Mouse (Mus musculus) embryonic facial prominence, embryonic 12.5 days (tissue): ENCODE data around the gene Kcnmb4. TPM values are rescaled to one million over a fixed set of nuclear protein-coding genes. Genes with fewer than 3 reads are reported as not detected.
A peak's percentile ranks its signal among the peaks of the same experiment; 100 is the strongest.

ENCODE experiments used
- ATAC-seq: fragments of 200-750 bp; cut with Nextera tagmentation; 2 replicates; pipeline ENCODE4 v1.8.0; 2017; ENCODE audit not compliant: insufficient number of reproducible peaks, insufficient read depth, low FRiP score, low TSS enrichment
- H3K27ac ChIP-seq: fragments of 300-500 bp; sonication (generic); 2 replicates; pipeline ENCODE4 v1.5.1; 2016; ENCODE audit warnings: mild to moderate bottlenecking
- H3K27me3 ChIP-seq: fragments of 300-500 bp; sonication (generic); 2 replicates; pipeline ENCODE4 v1.6.1; 2016; ENCODE audit warnings: mild to moderate bottlenecking, moderate library complexity
- H3K36me3 ChIP-seq: fragments of 300-500 bp; sonication (generic); 2 replicates; pipeline ENCODE4 v1.6.1; 2016; ENCODE audit warnings: mild to moderate bottlenecking
- H3K4me1 ChIP-seq: fragments of 300-500 bp; sonication (generic); 2 replicates; pipeline ENCODE4 v1.6.1; 2016
- H3K4me2 ChIP-seq: fragments of 300-500 bp; sonication (generic); replicated peaks from 2 replicates; pipeline ENCODE4 v1.6.1; 2016; ENCODE audit warnings: mild to moderate bottlenecking, moderate library complexity
- H3K4me3 ChIP-seq: fragments of 300-500 bp; sonication (generic); 2 replicates; pipeline ENCODE4 v1.5.1; 2016; ENCODE audit warnings: mild to moderate bottlenecking
- H3K9ac ChIP-seq: fragments of 300-500 bp; sonication (generic); 2 replicates; pipeline ENCODE4 v1.6.1; 2016; ENCODE audit warnings: mild to moderate bottlenecking, moderate library complexity
- H3K9me3 ChIP-seq: fragments of 300-500 bp; sonication (generic); 2 replicates; pipeline ENCODE4 v1.6.1; 2016; ENCODE audit warnings: mild to moderate bottlenecking, moderate library complexity
- WGBS: fragments of 180-500 bp; shearing (Covaris S2); methylation state at CpG from one replicate; pipeline ENCODE4 v1.1.7; 2016; 5-methylcytosine and 5-hydroxymethylcytosine counted together
- polyA plus RNA-seq: library from polyadenylated mRNA; unstranded; fragments of >200 nt; fragmentation: Nextera tagmentation; extraction: Ambion mirVana; gene quantifications from 2 replicates; pipeline ENCODE4 v1.2.1, GENCODE M21; 2016

Kcnmb4 gene
- polyA plus RNA-seq, 1 experiment from 2014 or later: 16.1 TPM

GRCm38 (mm10) chr10:116420976-116421375 is 52.7 kb downstream of the Kcnmb4 start:
- 91% methylated on average over 6 of the region's 6 CpGs for WGBS
- no peak for ATAC-seq
- Histone ChIP-seq H3K9ac (no peak overlapping the region), H3K27me3 (no peaks in the 10 kb centered on the region), H3K36me3 (0 out of 2 replicates have a peak, but pooled peaks cover 4% of the 10 kb centered on the region), H3K4me3 (no peak overlapping the region), H3K4me1 (no peaks in the 10 kb centered on the region), H3K4me2 (no peak overlapping the region), H3K9me3 (0 out of 2 replicates have a peak, but pooled peaks cover 3% of the 10 kb centered on the region), H3K27ac (no peak overlapping the region)

- Histone ChIP-seq H3K27me3 (no peaks in the 10 kb centered on the region), H3K4me2 (no peak overlapping the region), H3K9ac (no peak overlapping the region), H3K4me1 (no peaks in the 10 kb centered on the region), H3K36me3 (0 out of 2 replicates have a peak, but pooled peaks cover 4% of the 10 kb centered on the region), H3K4me3 (no peak overlapping the region), H3K27ac (no peak overlapping the region), H3K9me3 (no peaks in the 10 kb centered on the region)
- ATAC-seq: no peak
- 68% methylated on average over 24 of the region's 24 CpGs for WGBS
Observed at GRCm38 (mm10) chr10:116418121-116418726, 55.5 kb downstream of the Kcnmb4 start.

- 0 out of 2 replicates have a peak, but pooled peaks cover 4% of the 10 kb centered on the region for H3K36me3 ChIP-seq
- 76% methylated on average over 3 of the region's 5 CpGs for WGBS
- no peak overlapping the region for H3K4me3 ChIP-seq
- H3K27ac ChIP-seq: no peak overlapping the region
- no peak overlapping the region for H3K9ac ChIP-seq
- no peak for ATAC-seq
- no peaks in the 10 kb centered on the region for H3K4me1 ChIP-seq
- no peak overlapping the region for H3K4me2 ChIP-seq
- H3K27me3 ChIP-seq: no peaks in the 10 kb centered on the region
- no peaks in the 10 kb centered on the region for H3K9me3 ChIP-seq
Observed at GRCm38 (mm10) chr10:116416726-116417125, 57.0 kb downstream of the Kcnmb4 start.

- Histone ChIP-seq H3K36me3 (0 out of 2 replicates have a peak, but pooled peaks cover 4% of the 10 kb centered on the region), H3K27me3 (no peaks in the 10 kb centered on the region), H3K4me3 (no peak overlapping the region), H3K9me3 (no peaks in the 10 kb centered on the region), H3K4me2 (no peak overlapping the region), H3K9ac (no peak overlapping the region), H3K27ac (no peak overlapping the region), H3K4me1 (0 out of 2 replicates have a peak, but pooled peaks cover under 1% of the 10 kb centered on the region)
- 76% methylated on average over 6 of the region's 6 CpGs for WGBS
- no peak for ATAC-seq
Observed at GRCm38 (mm10) chr10:116416142-116416541, 57.5 kb downstream of the Kcnmb4 start.

GRCm38 (mm10) chr10:116410826-116411225 is 62.9 kb downstream of the Kcnmb4 start:
- Histone ChIP-seq H3K9ac (no peak overlapping the region), H3K27me3 (no peaks in the 10 kb centered on the region), H3K9me3 (no peaks in the 10 kb centered on the region), H3K4me1 (0 out of 2 replicates have a peak, but pooled peaks cover 4% of the 10 kb centered on the region), H3K4me3 (no peak overlapping the region), H3K4me2 (no peak overlapping the region), H3K36me3 (no peaks in the 10 kb centered on the region), H3K27ac (no peak overlapping the region)
- ATAC-seq: no peak
- 49% methylated on average over 9 of the region's 9 CpGs for WGBS

GRCm38 (mm10) chr10:116407684-116408359 is 65.9 kb downstream of the Kcnmb4 start:
- no peak overlapping the region for H3K9ac ChIP-seq
- no peaks in the 10 kb centered on the region for H3K9me3 ChIP-seq
- H3K4me3 ChIP-seq: no peak overlapping the region
- H3K36me3 ChIP-seq: no peaks in the 10 kb centered on the region
- H3K27me3 ChIP-seq: no peaks in the 10 kb centered on the region
- no peak overlapping the region for H3K27ac ChIP-seq
- H3K4me2 ChIP-seq: no peak overlapping the region; the same call in 1 of the 2 replicates
- no peak for ATAC-seq
- WGBS: 38% methylated on average over 19 of the region's 19 CpGs
- H3K4me1 ChIP-seq: 0 out of 2 replicates have a peak, but pooled peaks cover 4% of the 10 kb centered on the region

- H3K9ac ChIP-seq: no peak overlapping the region
- no peaks in the 10 kb centered on the region for H3K4me1 ChIP-seq
- H3K9me3 ChIP-seq: no peaks in the 10 kb centered on the region
- no peak overlapping the region for H3K4me2 ChIP-seq
- H3K4me3 ChIP-seq: no peak overlapping the region
- 93% methylated on average over 6 of the region's 6 CpGs for WGBS
- no peak for ATAC-seq
- no peak overlapping the region for H3K27ac ChIP-seq
- H3K27me3 ChIP-seq: no peaks in the 10 kb centered on the region
- no peaks in the 10 kb centered on the region for H3K36me3 ChIP-seq
Observed at GRCm38 (mm10) chr10:116405011-116405410, 68.7 kb downstream of the Kcnmb4 start.

GRCm38 (mm10) chr10:116403679-116404078 is 70.0 kb downstream of the Kcnmb4 start:
- no peaks in the 10 kb centered on the region for H3K4me1 ChIP-seq
- no peaks in the 10 kb centered on the region for H3K27me3 ChIP-seq
- 74% methylated on average over 4 of the region's 4 CpGs for WGBS
- no peak for ATAC-seq
- H3K9ac ChIP-seq: no peak overlapping the region
- no peak overlapping the region for H3K4me2 ChIP-seq
- no peaks in the 10 kb centered on the region for H3K9me3 ChIP-seq
- H3K36me3 ChIP-seq: no peaks in the 10 kb centered on the region
- H3K27ac ChIP-seq: no peak overlapping the region
- no peak overlapping the region for H3K4me3 ChIP-seq

- H3K4me2 ChIP-seq: no peak overlapping the region
- ATAC-seq: no peak
- no peaks in the 10 kb centered on the region for H3K9me3 ChIP-seq
- no peaks in the 10 kb centered on the region for H3K27me3 ChIP-seq
- H3K4me3 ChIP-seq: no peak overlapping the region
- no peak overlapping the region for H3K27ac ChIP-seq
- no peak overlapping the region for H3K9ac ChIP-seq
- WGBS: 86% methylated on average over 6 of the region's 6 CpGs
- no peaks in the 10 kb centered on the region for H3K36me3 ChIP-seq
- H3K4me1 ChIP-seq: 0 out of 2 replicates have a peak, but pooled peaks cover 4% of the 10 kb centered on the region
Observed at GRCm38 (mm10) chr10:116402742-116403425, 70.8 kb downstream of the Kcnmb4 start.

GRCm38 (mm10) chr10:116397973-116398372 is 75.7 kb downstream of the Kcnmb4 start:
- H3K4me3 ChIP-seq: no peak overlapping the region
- H3K36me3 ChIP-seq: no peaks in the 10 kb centered on the region
- H3K9me3 ChIP-seq: no peaks in the 10 kb centered on the region
- no peak overlapping the region for H3K27ac ChIP-seq
- 0 out of 2 replicates have a peak, but pooled peaks cover 4% of the 10 kb centered on the region for H3K4me1 ChIP-seq
- no peak for ATAC-seq
- peak overlapping the region; percentile 41 for H3K4me2 ChIP-seq
- H3K27me3 ChIP-seq: no peaks in the 10 kb centered on the region
- 56% methylated on average over 12 of the region's 12 CpGs for WGBS
- H3K9ac ChIP-seq: no peak overlapping the region

- H3K36me3 ChIP-seq: no peaks in the 10 kb centered on the region
- ATAC-seq: no peak
- 0 out of 2 replicates have a peak, but pooled peaks cover 4% of the 10 kb centered on the region for H3K4me1 ChIP-seq
- WGBS: 32% methylated on average over 14 of the region's 14 CpGs
- H3K27ac ChIP-seq: no peak overlapping the region
- 0 out of 2 replicates have a peak overlapping the region, but pooled peaks have one; percentile 18 for H3K4me3 ChIP-seq
- no peak overlapping the region for H3K9ac ChIP-seq
- H3K4me2 ChIP-seq: peak overlapping the region; percentile 41
- H3K27me3 ChIP-seq: no peaks in the 10 kb centered on the region
- no peaks in the 10 kb centered on the region for H3K9me3 ChIP-seq
Observed at GRCm38 (mm10) chr10:116397573-116397972, 76.1 kb downstream of the Kcnmb4 start.
